Mouse (Mus musculus): ENCODE measurements at regions not wholly inside any gene's neighbourhood (a gene's known extent, or its start where the extent isn't known, plus 50 kb on each side); places are given as distances from the start of the nearest gene placed in this dataset.

- H3K36me3 ChIP-seq (ENCODE audit: control insufficient read depth, insufficient read depth, low read length) = no peaks in the 10 kb centered on the region
- H3K4me2 ChIP-seq (ENCODE audit: low read depth, low read length, severe bottlenecking) = no peak overlapping the region
- H3K27ac ChIP-seq (ENCODE audit: low read depth, low read length) = no peak overlapping the region
- WGBS = 89% methylated on average over 3 of the region's 3 CpGs
- no peaks in the 10 kb centered on the region for H3K4me1 ChIP-seq (replicated peaks; ENCODE audit: control insufficient read depth, insufficient read depth, low read length)
- ATAC-seq (replicated peaks; ENCODE audit: low FRiP score) (no peak), DNase-seq (ENCODE audit: low spot score) (no peak)
- H3K9me3 ChIP-seq (ENCODE audit: control insufficient read depth, low read length) = no peaks in the 10 kb centered on the region
- H3K4me3 ChIP-seq (ENCODE audit: low read depth, low read length) = no peak overlapping the region
- no peaks in the 10 kb centered on the region for H3K27me3 ChIP-seq (ENCODE audit: control insufficient read depth, insufficient read depth, low read length)
- no peak overlapping the region for H3K9ac ChIP-seq (ENCODE audit: low read length)
Observed at GRCm38 (mm10) chr13:32554601-32555000, 216.1 kb upstream of the Gmds start.

GRCm38 (mm10) chr13:32553136-32553535 lies 214.6 kb upstream of the Gmds start:
- ATAC-seq (replicated peaks; ENCODE audit: low FRiP score) (no peak), DNase-seq (ENCODE audit: low spot score) (no peak)
- Histone ChIP-seq H3K4me3 (ENCODE audit: low read depth, low read length) (no peak overlapping the region), H3K27me3 (ENCODE audit: control insufficient read depth, insufficient read depth, low read length) (no peaks in the 10 kb centered on the region), H3K9me3 (ENCODE audit: control insufficient read depth, low read length) (no peaks in the 10 kb centered on the region), H3K4me1 (replicated peaks; ENCODE audit: control insufficient read depth, insufficient read depth, low read length) (no peaks in the 10 kb centered on the region), H3K4me2 (ENCODE audit: low read depth, low read length, severe bottlenecking) (no peak overlapping the region), H3K9ac (ENCODE audit: low read length) (no peak overlapping the region), H3K27ac (ENCODE audit: low read depth, low read length) (no peak overlapping the region), H3K36me3 (ENCODE audit: control insufficient read depth, insufficient read depth, low read length) (no peaks in the 10 kb centered on the region)
- 84% methylated on average over 4 of the region's 4 CpGs for WGBS

- H3K4me2 ChIP-seq (ENCODE audit: low read depth, low read length, severe bottlenecking) = no peak overlapping the region
- no peak overlapping the region for H3K4me3 ChIP-seq (ENCODE audit: low read depth, low read length)
- WGBS = 89% methylated on average over 3 of the region's 3 CpGs
- no peaks in the 10 kb centered on the region for H3K36me3 ChIP-seq (ENCODE audit: control insufficient read depth, insufficient read depth, low read length)
- ATAC-seq (replicated peaks; ENCODE audit: low FRiP score) (no peak), DNase-seq (ENCODE audit: low spot score) (no peak)
- no peaks in the 10 kb centered on the region for H3K4me1 ChIP-seq (replicated peaks; ENCODE audit: control insufficient read depth, insufficient read depth, low read length)
- H3K27ac ChIP-seq (ENCODE audit: low read depth, low read length) = no peak overlapping the region
- H3K9me3 ChIP-seq (ENCODE audit: control insufficient read depth, low read length) = no peaks in the 10 kb centered on the region
- no peak overlapping the region for H3K9ac ChIP-seq (ENCODE audit: low read length)
- no peaks in the 10 kb centered on the region for H3K27me3 ChIP-seq (ENCODE audit: control insufficient read depth, insufficient read depth, low read length)
Observed at GRCm38 (mm10) chr13:32550113-32550512, 211.6 kb upstream of the Gmds start.

GRCm38 (mm10) chr13:32547126-32547525 lies 208.6 kb upstream of the Gmds start:
- Histone ChIP-seq H3K4me3 (ENCODE audit: low read depth, low read length) (no peak overlapping the region), H3K27me3 (ENCODE audit: control insufficient read depth, insufficient read depth, low read length) (no peaks in the 10 kb centered on the region), H3K27ac (ENCODE audit: low read depth, low read length) (no peak overlapping the region), H3K9ac (ENCODE audit: low read length) (no peak overlapping the region), H3K4me2 (ENCODE audit: low read depth, low read length, severe bottlenecking) (no peak overlapping the region), H3K36me3 (ENCODE audit: control insufficient read depth, insufficient read depth, low read length) (no peaks in the 10 kb centered on the region), H3K9me3 (ENCODE audit: control insufficient read depth, low read length) (no peaks in the 10 kb centered on the region), H3K4me1 (replicated peaks; ENCODE audit: control insufficient read depth, insufficient read depth, low read length) (no peaks in the 10 kb centered on the region)
- 89% methylated on average over 7 of the region's 7 CpGs for WGBS
- no peak for ATAC-seq (replicated peaks; ENCODE audit: low FRiP score)
- DNase-seq (ENCODE audit: low spot score) = no peak

- Histone ChIP-seq H3K27ac (ENCODE audit: low read depth, low read length) (no peak overlapping the region), H3K4me1 (replicated peaks; ENCODE audit: control insufficient read depth, insufficient read depth, low read length) (no peaks in the 10 kb centered on the region), H3K9ac (ENCODE audit: low read length) (no peak overlapping the region), H3K4me3 (ENCODE audit: low read depth, low read length) (no peak overlapping the region), H3K27me3 (ENCODE audit: control insufficient read depth, insufficient read depth, low read length) (no peaks in the 10 kb centered on the region), H3K36me3 (ENCODE audit: control insufficient read depth, insufficient read depth, low read length) (no peaks in the 10 kb centered on the region), H3K9me3 (ENCODE audit: control insufficient read depth, low read length) (no peaks in the 10 kb centered on the region), H3K4me2 (ENCODE audit: low read depth, low read length, severe bottlenecking) (no peak overlapping the region)
- ATAC-seq (replicated peaks; ENCODE audit: low FRiP score) = no peak
- WGBS = 71% methylated on average over 7 of the region's 7 CpGs
- no peak for DNase-seq (ENCODE audit: low spot score)
Observed at GRCm38 (mm10) chr13:32544986-32545740, 206.6 kb upstream of the Gmds start.

GRCm38 (mm10) chr13:32541611-32542010 lies 203.1 kb upstream of the Gmds start:
- no peak for DNase-seq (ENCODE audit: low spot score)
- WGBS = 88% methylated on average over 1 of the region's 1 CpGs
- Histone ChIP-seq H3K36me3 (ENCODE audit: control insufficient read depth, insufficient read depth, low read length) (no peaks in the 10 kb centered on the region), H3K9me3 (ENCODE audit: control insufficient read depth, low read length) (no peaks in the 10 kb centered on the region), H3K4me1 (replicated peaks; ENCODE audit: control insufficient read depth, insufficient read depth, low read length) (no peaks in the 10 kb centered on the region), H3K9ac (ENCODE audit: low read length) (no peak overlapping the region), H3K27ac (ENCODE audit: low read depth, low read length) (no peak overlapping the region), H3K27me3 (ENCODE audit: control insufficient read depth, insufficient read depth, low read length) (no peaks in the 10 kb centered on the region), H3K4me2 (ENCODE audit: low read depth, low read length, severe bottlenecking) (no peak overlapping the region), H3K4me3 (ENCODE audit: low read depth, low read length) (no peak overlapping the region)
- ATAC-seq (replicated peaks; ENCODE audit: low FRiP score) = no peak

- H3K9ac ChIP-seq (ENCODE audit: low read length) = no peak overlapping the region
- H3K4me1 ChIP-seq (replicated peaks; ENCODE audit: control insufficient read depth, insufficient read depth, low read length) = no peaks in the 10 kb centered on the region
- H3K4me3 ChIP-seq (ENCODE audit: low read depth, low read length) = no peak overlapping the region
- DNase-seq (ENCODE audit: low spot score) (no peak), ATAC-seq (replicated peaks; ENCODE audit: low FRiP score) (no peak)
- no peaks in the 10 kb centered on the region for H3K9me3 ChIP-seq (ENCODE audit: control insufficient read depth, low read length)
- H3K27me3 ChIP-seq (ENCODE audit: control insufficient read depth, insufficient read depth, low read length) = no peaks in the 10 kb centered on the region
- 83% methylated on average over 4 of the region's 4 CpGs for whole genome bisulfite sequencing
- H3K27ac ChIP-seq (ENCODE audit: low read depth, low read length) = no peak overlapping the region
- H3K36me3 ChIP-seq (ENCODE audit: control insufficient read depth, insufficient read depth, low read length) = no peaks in the 10 kb centered on the region
- H3K4me2 ChIP-seq (ENCODE audit: low read depth, low read length, severe bottlenecking) = no peak overlapping the region
Observed at GRCm38 (mm10) chr13:32536241-32536640, 197.7 kb upstream of the Gmds start.

GRCm38 (mm10) chr13:32535602-32536001 lies 197.1 kb upstream of the Gmds start:
- no peak for ATAC-seq (replicated peaks; ENCODE audit: low FRiP score)
- H3K4me3 ChIP-seq (ENCODE audit: low read depth, low read length) = no peak overlapping the region
- WGBS = 90% methylated on average over 4 of the region's 4 CpGs

GRCm38 (mm10) chr13:32530926-32531512 lies 192.5 kb upstream of the Gmds start:
- no peaks in the 10 kb centered on the region for H3K27me3 ChIP-seq (ENCODE audit: control insufficient read depth, insufficient read depth, low read length)
- ATAC-seq (replicated peaks; ENCODE audit: low FRiP score) = no peak
- WGBS = 80% methylated on average over 3 of the region's 3 CpGs
- no peak overlapping the region for H3K4me3 ChIP-seq (ENCODE audit: low read depth, low read length)
- no peaks in the 10 kb centered on the region for H3K4me1 ChIP-seq (replicated peaks; ENCODE audit: control insufficient read depth, insufficient read depth, low read length)
- DNase-seq (ENCODE audit: low spot score) = no peak
- no peaks in the 10 kb centered on the region for H3K9me3 ChIP-seq (ENCODE audit: control insufficient read depth, low read length)
- H3K27ac ChIP-seq (ENCODE audit: low read depth, low read length) = no peak overlapping the region
- H3K36me3 ChIP-seq (ENCODE audit: control insufficient read depth, insufficient read depth, low read length) = no peaks in the 10 kb centered on the region
- no peak overlapping the region for H3K9ac ChIP-seq (ENCODE audit: low read length)
- H3K4me2 ChIP-seq (ENCODE audit: low read depth, low read length, severe bottlenecking) = no peak overlapping the region

More at GRCm38 (mm10) chr13:32535602-32536001, 197.1 kb upstream of the Gmds start:
- no peaks in the 10 kb centered on the region for H3K36me3 ChIP-seq (ENCODE audit: control insufficient read depth, insufficient read depth, low read length)
- no peaks in the 10 kb centered on the region for H3K27me3 ChIP-seq (ENCODE audit: control insufficient read depth, insufficient read depth, low read length)
- DNase-seq (ENCODE audit: low spot score) = no peak
- no peak overlapping the region for H3K4me2 ChIP-seq (ENCODE audit: low read depth, low read length, severe bottlenecking)
- H3K9ac ChIP-seq (ENCODE audit: low read length) = no peak overlapping the region
- H3K4me1 ChIP-seq (replicated peaks; ENCODE audit: control insufficient read depth, insufficient read depth, low read length) = no peaks in the 10 kb centered on the region
- H3K9me3 ChIP-seq (ENCODE audit: control insufficient read depth, low read length) = no peaks in the 10 kb centered on the region
- no peak overlapping the region for H3K27ac ChIP-seq (ENCODE audit: low read depth, low read length)
